Mouse (Mus musculus): ENCODE results near the gene Sdc1. TPM values are rescaled to one million over a fixed set of nuclear protein-coding genes. Genes with fewer than 3 reads are reported as not detected.

Sdc1 gene
- polyA plus RNA-seq, 1 experiment from 2014 or later, result 31.4 TPM

- no peak overlapping the region for H3K4me3 ChIP-seq (ENCODE audit: control insufficient read depth in 1 of 2, insufficient read depth in 1 of 2, low read depth in 1 of 2, low read length in 2 of 2)
- H3K9me3 ChIP-seq (ENCODE audit: control insufficient read depth, low read length), result 0 out of 2 replicates have a peak, but pooled peaks cover 7% of the 10 kb centered on the region
- H3K4me1 ChIP-seq (ENCODE audit: control insufficient read depth in 2 of 2, insufficient read depth in 2 of 2, low read length in 2 of 2), result no peaks in the 10 kb centered on the region
- WGBS, result 86% methylated on average over 6 of the region's 6 CpGs
- H3K27me3 ChIP-seq (ENCODE audit: control insufficient read depth, insufficient read depth, low read length), result no peaks in the 10 kb centered on the region
- no peak overlapping the region for H3K4me2 ChIP-seq (ENCODE audit: low read length)
- peaks cover 11% of the 10 kb centered on the region; the same call in 1 of the 2 replicates for H3K36me3 ChIP-seq (ENCODE audit: control insufficient read depth, insufficient read depth, low read length)
- no peak for ATAC-seq (ENCODE audit: insufficient number of reproducible peaks, insufficient read depth, low FRiP score, low read depth)
- H3K27ac ChIP-seq (replicated peaks in 1 of 2; ENCODE audit: control insufficient read depth in 1 of 2, insufficient read depth in 1 of 2, low read depth in 2 of 2, low read length in 2 of 2), result no peak overlapping the region
- no peak overlapping the region for H3K9ac ChIP-seq (ENCODE audit: low read length)
These were observed 11.3 kb upstream of the Sdc1 start for GRCm38 (mm10) chr12:8759779-8760178.

GRCm38 (mm10) chr12:8760561-8760960 lies 10.6 kb upstream of the Sdc1 start:
- no peak for ATAC-seq (ENCODE audit: insufficient number of reproducible peaks, insufficient read depth, low FRiP score, low read depth)
- Histone ChIP-seq H3K9ac (ENCODE audit: low read length) (no peak overlapping the region), H3K36me3 (ENCODE audit: control insufficient read depth, insufficient read depth, low read length) (peaks cover 4% of the 10 kb centered on the region; the same call in 1 of the 2 replicates), H3K27ac (replicated peaks in 1 of 2; ENCODE audit: control insufficient read depth in 1 of 2, insufficient read depth in 1 of 2, low read depth in 2 of 2, low read length in 2 of 2) (no peak overlapping the region), H3K4me3 (ENCODE audit: control insufficient read depth in 1 of 2, insufficient read depth in 1 of 2, low read depth in 1 of 2, low read length in 2 of 2) (no peak overlapping the region), H3K4me1 (ENCODE audit: control insufficient read depth in 2 of 2, insufficient read depth in 2 of 2, low read length in 2 of 2) (no peaks in the 10 kb centered on the region), H3K27me3 (ENCODE audit: control insufficient read depth, insufficient read depth, low read length) (no peaks in the 10 kb centered on the region), H3K4me2 (ENCODE audit: low read length) (no peak overlapping the region), H3K9me3 (ENCODE audit: control insufficient read depth, low read length) (0 out of 2 replicates have a peak, but pooled peaks cover 7% of the 10 kb centered on the region)
- 75% methylated on average over 6 of the region's 6 CpGs for WGBS

DNA sequence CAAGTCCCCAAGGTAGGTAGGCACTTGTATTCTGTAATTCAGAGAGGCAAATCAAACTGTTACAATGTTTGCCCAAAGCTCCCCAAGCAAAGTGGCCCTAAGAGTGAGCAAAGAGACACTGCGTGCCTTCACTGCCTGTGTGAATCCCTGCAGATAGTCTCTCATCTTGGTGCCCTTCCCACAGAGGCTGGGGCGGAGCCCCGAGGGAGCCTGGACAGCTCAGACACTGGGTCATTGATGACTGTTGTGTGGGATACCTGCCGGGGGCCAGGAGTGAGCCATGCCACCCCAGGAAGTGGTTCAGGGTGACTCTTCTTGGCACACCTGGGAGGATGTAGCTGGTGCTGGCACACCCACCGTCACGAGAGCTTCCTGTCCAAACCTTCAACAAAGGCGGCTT lies 10.1 kb upstream of the Sdc1 start:
- no peaks in the 10 kb centered on the region for H3K27me3 ChIP-seq (ENCODE audit: control insufficient read depth, insufficient read depth, low read length)
- H3K9ac ChIP-seq (ENCODE audit: low read length), result no peak overlapping the region
- H3K36me3 ChIP-seq (ENCODE audit: control insufficient read depth, insufficient read depth, low read length), result 0 out of 2 replicates have a peak, but pooled peaks cover 3% of the 10 kb centered on the region
- H3K27ac ChIP-seq (replicated peaks in 1 of 2; ENCODE audit: control insufficient read depth in 1 of 2, insufficient read depth in 1 of 2, low read depth in 2 of 2, low read length in 2 of 2), result no peak overlapping the region
- ATAC-seq (ENCODE audit: insufficient number of reproducible peaks, insufficient read depth, low FRiP score, low read depth), result no peak
- H3K9me3 ChIP-seq (ENCODE audit: control insufficient read depth, low read length), result 0 out of 2 replicates have a peak, but pooled peaks cover 7% of the 10 kb centered on the region
- no peak overlapping the region for H3K4me3 ChIP-seq (ENCODE audit: control insufficient read depth in 1 of 2, insufficient read depth in 1 of 2, low read depth in 1 of 2, low read length in 2 of 2)
- H3K4me1 ChIP-seq (ENCODE audit: control insufficient read depth in 2 of 2, insufficient read depth in 2 of 2, low read length in 2 of 2), result no peaks in the 10 kb centered on the region
- 74% methylated on average over 7 of the region's 7 CpGs for WGBS
- no peak overlapping the region for H3K4me2 ChIP-seq (ENCODE audit: low read length)

DNA sequence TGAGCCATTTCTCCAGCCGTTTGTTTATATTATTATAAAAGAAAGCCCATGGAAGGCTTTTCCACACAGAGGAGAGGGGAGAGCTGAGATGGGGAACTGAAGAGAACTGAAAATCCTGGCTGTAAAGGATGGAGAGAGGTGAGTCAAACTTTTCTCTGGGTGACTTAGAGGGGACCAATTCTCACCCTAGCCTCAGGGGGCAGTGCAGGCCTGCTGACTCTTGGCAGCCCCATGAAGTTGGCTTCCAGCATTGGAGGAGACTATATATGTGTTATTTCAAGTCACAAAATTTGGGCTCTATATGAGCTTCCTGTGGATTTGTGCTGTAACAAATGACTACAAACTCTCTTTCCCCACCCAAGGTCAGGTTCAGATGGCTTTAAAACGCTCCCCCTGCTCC lies 8.5 kb upstream of the Sdc1 start:
- 0 out of 2 replicates have a peak, but pooled peaks cover 3% of the 10 kb centered on the region for H3K9me3 ChIP-seq (ENCODE audit: control insufficient read depth, low read length)
- H3K27me3 ChIP-seq (ENCODE audit: control insufficient read depth, insufficient read depth, low read length), result no peaks in the 10 kb centered on the region

DNA sequence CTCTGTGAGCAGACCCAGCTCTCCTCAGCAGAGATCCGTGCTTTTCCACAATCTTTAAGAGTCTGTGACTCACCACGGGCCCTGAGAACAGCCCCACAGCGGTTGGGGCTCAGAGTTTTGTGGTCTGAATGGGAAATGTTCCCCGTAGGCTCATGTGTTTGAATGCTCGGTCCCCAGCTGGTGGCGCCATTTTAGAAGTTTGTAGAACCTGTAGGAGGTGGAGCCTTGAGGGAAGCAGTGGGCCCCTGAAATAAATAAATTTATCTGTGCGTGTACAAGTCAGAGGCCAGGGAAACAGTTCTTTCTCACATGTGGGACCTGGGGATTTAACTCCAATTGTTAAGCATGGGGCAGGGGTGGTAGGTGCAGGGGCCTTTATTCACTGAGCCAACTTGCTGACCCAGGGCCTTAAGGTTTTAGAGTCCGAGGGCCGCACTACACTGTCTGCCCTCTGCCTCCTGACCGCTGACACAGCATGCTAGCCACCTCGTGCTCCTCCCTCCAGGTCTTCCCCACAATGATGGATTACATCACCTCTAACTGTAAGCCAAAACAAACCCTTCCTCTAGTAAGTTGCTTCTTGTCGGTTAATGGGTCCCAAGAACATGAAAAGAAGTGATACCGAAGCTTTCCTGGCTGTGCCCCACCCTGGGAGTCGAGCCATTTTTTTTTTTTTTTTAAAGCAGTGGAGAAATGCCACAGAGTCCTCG lies 6.7 kb upstream of the Sdc1 start:
- 73% methylated on average over 15 of the region's 15 CpGs for WGBS
- no peaks in the 10 kb centered on the region for H3K36me3 ChIP-seq (ENCODE audit: control insufficient read depth, insufficient read depth, low read length)
- no peak for ATAC-seq (ENCODE audit: insufficient number of reproducible peaks, insufficient read depth, low FRiP score, low read depth)
- H3K9me3 ChIP-seq (ENCODE audit: control insufficient read depth, low read length), result no peaks in the 10 kb centered on the region
- no peak overlapping the region for H3K27ac ChIP-seq (replicated peaks in 1 of 2; ENCODE audit: control insufficient read depth in 1 of 2, insufficient read depth in 1 of 2, low read depth in 2 of 2, low read length in 2 of 2)
- no peaks in the 10 kb centered on the region for H3K4me1 ChIP-seq (ENCODE audit: control insufficient read depth in 2 of 2, insufficient read depth in 2 of 2, low read length in 2 of 2)
- no peak overlapping the region for H3K4me3 ChIP-seq (ENCODE audit: control insufficient read depth in 1 of 2, insufficient read depth in 1 of 2, low read depth in 1 of 2, low read length in 2 of 2)
- no peak overlapping the region for H3K4me2 ChIP-seq (ENCODE audit: low read length)
- H3K9ac ChIP-seq (ENCODE audit: low read length), result no peak overlapping the region
- H3K27me3 ChIP-seq (ENCODE audit: control insufficient read depth, insufficient read depth, low read length), result no peaks in the 10 kb centered on the region

More for the DNA sequence above, 8.5 kb upstream of the Sdc1 start:
- no peak overlapping the region for H3K9ac ChIP-seq (ENCODE audit: low read length)
- no peak overlapping the region for H3K27ac ChIP-seq (replicated peaks in 1 of 2; ENCODE audit: control insufficient read depth in 1 of 2, insufficient read depth in 1 of 2, low read depth in 2 of 2, low read length in 2 of 2)
- no peak for ATAC-seq (ENCODE audit: insufficient number of reproducible peaks, insufficient read depth, low FRiP score, low read depth)
- 0 out of 2 replicates have a peak, but pooled peaks cover 1% of the 10 kb centered on the region for H3K36me3 ChIP-seq (ENCODE audit: control insufficient read depth, insufficient read depth, low read length)
- H3K4me2 ChIP-seq (ENCODE audit: low read length), result no peak overlapping the region
- no peaks in the 10 kb centered on the region for H3K4me1 ChIP-seq (ENCODE audit: control insufficient read depth in 2 of 2, insufficient read depth in 2 of 2, low read length in 2 of 2)
- H3K4me3 ChIP-seq (ENCODE audit: control insufficient read depth in 1 of 2, insufficient read depth in 1 of 2, low read depth in 1 of 2, low read length in 2 of 2), result no peak overlapping the region
- 66% methylated on average over 2 of the region's 2 CpGs for WGBS

- peak overlapping the region; percentile 84 for H3K9ac ChIP-seq (ENCODE audit: low read length)
- peaks cover 7 to 13% of the 10 kb centered on the region in 2 experiments; a peak in 3 of 4 replicates for H3K4me1 ChIP-seq (ENCODE audit: control insufficient read depth in 2 of 2, insufficient read depth in 2 of 2, low read length in 2 of 2)
- peak overlapping the region; percentile 67 to 78 for H3K4me3 ChIP-seq (ENCODE audit: control insufficient read depth in 1 of 2, insufficient read depth in 1 of 2, low read depth in 1 of 2, low read length in 2 of 2)
- ATAC-seq (ENCODE audit: insufficient number of reproducible peaks, insufficient read depth, low FRiP score, low read depth), result peak; percentile 6; the same call in 1 of the 2 replicates
- H3K36me3 ChIP-seq (ENCODE audit: control insufficient read depth, insufficient read depth, low read length), result no peaks in the 10 kb centered on the region
- WGBS, result under 1% methylated on average over 37 of the region's 37 CpGs
- H3K9me3 ChIP-seq (ENCODE audit: control insufficient read depth, low read length), result no peaks in the 10 kb centered on the region
- H3K27ac ChIP-seq (replicated peaks in 1 of 2; ENCODE audit: control insufficient read depth in 1 of 2, insufficient read depth in 1 of 2, low read depth in 2 of 2, low read length in 2 of 2), result peak overlapping the region; percentile 41 to 67; a peak in 3 of 4 replicates
- no peaks in the 10 kb centered on the region for H3K27me3 ChIP-seq (ENCODE audit: control insufficient read depth, insufficient read depth, low read length)
- peak overlapping the region; percentile 92 for H3K4me2 ChIP-seq (ENCODE audit: low read length)
These were observed 789 bp downstream of the Sdc1 start for GRCm38 (mm10) chr12:8771844-8772380.

- Histone ChIP-seq H3K4me2 (ENCODE audit: low read length) (peak overlapping the region; percentile 92), H3K36me3 (ENCODE audit: control insufficient read depth, insufficient read depth, low read length) (no peaks in the 10 kb centered on the region), H3K4me1 (ENCODE audit: control insufficient read depth in 2 of 2, insufficient read depth in 2 of 2, low read length in 2 of 2) (peaks cover 7 to 13% of the 10 kb centered on the region in 2 experiments; a peak in 3 of 4 replicates), H3K27ac (replicated peaks in 1 of 2; ENCODE audit: control insufficient read depth in 1 of 2, insufficient read depth in 1 of 2, low read depth in 2 of 2, low read length in 2 of 2) (peak overlapping the region; percentile 34 to 67), H3K9ac (ENCODE audit: low read length) (peak overlapping the region; percentile 84), H3K27me3 (ENCODE audit: control insufficient read depth, insufficient read depth, low read length) (no peaks in the 10 kb centered on the region), H3K4me3 (ENCODE audit: control insufficient read depth in 1 of 2, insufficient read depth in 1 of 2, low read depth in 1 of 2, low read length in 2 of 2) (peak overlapping the region; percentile 67 to 78), H3K9me3 (ENCODE audit: control insufficient read depth, low read length) (no peaks in the 10 kb centered on the region)
- ATAC-seq (ENCODE audit: insufficient number of reproducible peaks, insufficient read depth, low FRiP score, low read depth), result peak; percentile 24; the same call in 1 of the 2 replicates
- under 1% methylated on average over 55 of the region's 55 CpGs for WGBS
These were observed 1.5 kb downstream of the Sdc1 start for GRCm38 (mm10) chr12:8772451-8773143.

Data from heart, embryonic 14.5 days (tissue).